Mouse (Mus musculus): Measurements from ENCODE around the gene Ctsg. TPM values are rescaled to one million over a fixed set of nuclear protein-coding genes. Genes with fewer than 3 reads are reported as not detected.

Ctsg gene
- polyA plus RNA-seq, 2 experiments from 2014 or later = not detected

Other genes starting within 250 kb of the Ctsg start
- gene Nynrin, start 248.6 kb downstream of the Ctsg start, polyA plus RNA-seq (2017; shearing (Covaris generic)) = under 1 TPM in 1 of 2 experiments, not detected in 1; 0.08 TPM
- under 1 TPM in 1 of 2 experiments, not detected in 1; 0.24 TPM for gene Cbln3, start 218.2 kb downstream of the Ctsg start, polyA plus RNA-seq (2017; shearing (Covaris generic))
- 10 to 100 TPM in 1 of 2 experiments, 1 to 10 TPM in 1; 9.9 to 11.6 TPM for gene Khnyn, start 217.6 kb downstream of the Ctsg start, polyA plus RNA-seq (2017; shearing (Covaris generic))
- gene Sdr39u1, start 202.3 kb downstream of the Ctsg start, polyA plus RNA-seq (2017; shearing (Covaris generic)) = 10 to 100 TPM; 66.2 to 86.2 TPM
- not detected for gene Cma1, start 157.9 kb downstream of the Ctsg start, polyA plus RNA-seq (2017; shearing (Covaris generic))
- not detected for gene Cma2, start 151.6 kb downstream of the Ctsg start, polyA plus RNA-seq (2017; shearing (Covaris generic))
- gene Mcpt1, start 84.6 kb downstream of the Ctsg start, polyA plus RNA-seq (2017; shearing (Covaris generic)) = not detected
- not detected for gene Mcpt9, start 72.1 kb downstream of the Ctsg start, polyA plus RNA-seq (2017; shearing (Covaris generic))
- not detected for gene Mcpt2, start 60.5 kb downstream of the Ctsg start, polyA plus RNA-seq (2017; shearing (Covaris generic))
- not detected for gene Mcpt4, start 40.3 kb downstream of the Ctsg start, polyA plus RNA-seq (2017; shearing (Covaris generic))
- gene Mcpt8, start 17.3 kb downstream of the Ctsg start, polyA plus RNA-seq (2017; shearing (Covaris generic)) = not detected
- not detected for gene Gzme, start 18.1 kb upstream of the Ctsg start, polyA plus RNA-seq (2017; shearing (Covaris generic))
- gene Gzmd, start 30.0 kb upstream of the Ctsg start, polyA plus RNA-seq (2017; shearing (Covaris generic)) = not detected
- gene Gzmg, start 57.0 kb upstream of the Ctsg start, polyA plus RNA-seq (2017; shearing (Covaris generic)) = not detected
- gene Gzmn, start 72.0 kb upstream of the Ctsg start, polyA plus RNA-seq (2017; shearing (Covaris generic)) = not detected
- gene Gzmf, start 108.8 kb upstream of the Ctsg start, polyA plus RNA-seq (2017; shearing (Covaris generic)) = under 1 TPM in 1 of 2 experiments, not detected in 1; 0.96 TPM
- 10 to 100 TPM in 1 of 2 experiments, 1 to 10 TPM in 1; 6.0 to 10.5 TPM for gene Gzmc, start 132.1 kb upstream of the Ctsg start, polyA plus RNA-seq (2017; shearing (Covaris generic))
- 100 to 1,000 TPM; 142 to 148 TPM for gene Gzmb, start 159.7 kb upstream of the Ctsg start, polyA plus RNA-seq (2017; shearing (Covaris generic))

Data from activated CD4-positive, CD25-positive, alpha-beta regulatory T cell, adult 4 months (primary cell).